Mouse (Mus musculus) embryo, embryonic 9.5 days (tissue): ENCODE measurements around the gene Ndufc1.
"Not testable (repeated sequence)": the region's sequence is repeated elsewhere in the genome, so short reads cannot be mapped to it uniquely, and the experiment has no call there.

ENCODE experiments used
- DNase-seq: peaks from one replicate; pipeline ENCODE4 v3.0.0-alpha.2; 2017; ENCODE audit errors: extremely low spot score

Ndufc1 gene

GRCm38 (mm10) chr3:51368011-51368410, 40.8 kb downstream of the Ndufc1 start:
- no peak for DNase-seq

GRCm38 (mm10) chr3:51366926-51367325, 41.9 kb downstream of the Ndufc1 start:
- DNase-seq = no peak

GRCm38 (mm10) chr3:51365517-51365882, 43.3 kb downstream of the Ndufc1 start:
- no peak for DNase-seq

GRCm38 (mm10) chr3:51364703-51365516, 43.9 kb downstream of the Ndufc1 start:
- DNase-seq = peak; percentile 84

GRCm38 (mm10) chr3:51361066-51361465, 47.7 kb downstream of the Ndufc1 start:
- DNase-seq = peak; percentile 42

- DNase-seq = no peak
Observed at GRCm38 (mm10) chr3:51359558-51360307, 49.1 kb downstream of the Ndufc1 start.

- peak; percentile 98 for DNase-seq
Observed at GRCm38 (mm10) chr3:51358660-51359557, 49.9 kb downstream of the Ndufc1 start.

- peak; percentile 95 for DNase-seq
Observed at GRCm38 (mm10) chr3:51358181-51358580, 50.6 kb downstream of the Ndufc1 start.

GRCm38 (mm10) chr3:51357624-51358023, 51.2 kb downstream of the Ndufc1 start:
- peak; percentile 71 for DNase-seq

- no peak for DNase-seq
Observed at GRCm38 (mm10) chr3:51357078-51357477, 51.7 kb downstream of the Ndufc1 start.

- DNase-seq = not testable (repeated sequence)
Observed at GRCm38 (mm10) chr3:51354956-51355355, 53.8 kb downstream of the Ndufc1 start.
